Mouse (Mus musculus) central nervous system, embryonic 14 days (tissue): Measurements from ENCODE around the gene Nolc1. TPM values are rescaled to one million over a fixed set of nuclear protein-coding genes. Genes with fewer than 3 reads are reported as not detected.

Experiments
- polyA plus RNA-seq: library from polyadenylated mRNA; depleted of rRNA; stranded (reverse); fragments of >200 nt; gene quantifications from 2 replicates; pipeline ENCODE4 v1.2.3, GENCODE M21; 2012; rRNA removed

The Nolc1 gene
- 63.6 and 64.1 TPM in 2 replicates for polyA plus RNA-seq

DNA sequence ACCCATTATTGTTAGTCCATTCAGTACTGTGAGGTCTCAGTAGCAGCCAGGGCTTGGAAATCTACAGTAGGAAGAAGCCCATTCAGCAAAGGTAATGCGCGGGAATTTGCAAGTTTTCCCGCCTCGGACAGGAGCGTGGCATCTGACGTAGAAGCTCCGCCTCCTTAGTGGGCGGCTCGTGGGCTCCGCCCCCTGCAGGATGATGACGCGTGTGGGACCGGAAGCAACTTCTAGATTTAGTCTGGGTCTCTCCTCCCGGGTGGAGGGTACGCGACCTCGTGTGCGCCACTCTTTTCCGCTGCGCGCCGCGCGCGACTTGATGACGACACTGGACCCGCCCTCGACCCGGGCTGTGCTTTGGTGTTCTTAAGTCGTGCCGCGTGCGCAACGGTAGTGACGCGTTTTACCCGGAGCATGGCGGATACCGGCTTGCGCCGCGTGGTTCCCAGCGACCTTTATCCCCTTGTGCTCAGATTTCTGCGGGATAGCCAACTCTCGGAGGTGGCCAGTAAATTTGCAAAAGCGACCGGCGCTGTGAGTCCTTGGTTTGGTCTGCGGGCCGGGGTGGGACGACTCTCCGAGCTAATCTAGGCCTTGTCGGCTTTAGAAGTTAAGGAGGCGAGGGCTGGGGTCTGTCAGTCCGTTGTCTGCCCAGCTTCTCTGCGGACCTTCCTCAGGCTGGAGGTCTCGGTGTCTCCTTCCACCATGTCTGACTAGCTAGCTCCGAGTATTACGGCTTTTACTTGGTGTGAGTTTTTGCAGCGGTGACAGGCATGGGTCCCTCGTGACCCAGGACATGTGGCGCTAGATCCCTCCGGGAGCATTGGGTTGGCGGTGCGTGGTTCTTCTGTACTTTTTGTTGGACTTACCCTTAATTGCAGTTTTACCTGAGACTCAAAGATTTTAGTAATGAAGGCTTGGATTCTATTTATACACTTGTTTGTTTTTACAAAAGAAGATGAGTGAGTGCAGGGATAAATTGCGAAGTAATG lies at the start of gene Nolc1:
Nolc1 (plus strand) TSS at position 248 of the 992 bp plus-strand sequence.

DNA sequence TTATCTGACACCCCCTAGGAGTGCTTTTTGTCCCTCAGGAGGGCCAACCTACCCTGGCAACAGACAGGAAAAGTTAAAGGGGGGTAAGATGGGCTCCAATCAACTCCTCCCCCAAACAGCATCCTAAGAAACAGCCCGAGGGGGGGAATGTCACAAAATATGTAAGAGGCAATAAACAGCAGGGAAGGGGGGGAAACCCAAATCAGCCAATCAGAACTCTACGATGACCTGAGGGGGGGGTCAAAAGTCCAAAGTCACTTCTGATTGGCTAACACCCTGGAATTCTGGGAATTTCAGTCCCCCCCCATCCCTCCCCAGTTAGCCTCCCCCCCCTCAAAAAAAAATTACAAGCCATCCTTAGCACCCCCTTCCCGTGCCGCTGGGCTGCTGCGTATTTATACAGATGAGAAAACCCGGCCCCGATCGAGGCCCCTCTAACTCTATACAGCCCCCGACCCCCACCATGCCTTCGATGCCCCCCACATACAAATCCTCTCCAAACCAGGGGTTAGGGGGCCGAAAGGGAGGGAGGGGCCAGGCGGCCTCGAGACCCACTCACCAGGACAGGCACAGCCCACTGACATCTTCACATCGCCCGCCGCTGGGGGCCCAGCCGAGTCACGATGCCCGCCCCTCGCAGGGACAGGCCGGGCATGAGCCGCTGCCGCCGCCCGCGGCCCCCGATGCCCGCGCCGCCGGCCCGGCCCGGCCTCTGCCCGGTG lies 31.2 kb upstream of the Nolc1 start, which contains the start of gene Pprc1:
Pprc1 (plus strand) TSS at position 616 of the 722 bp plus-strand sequence.

DNA sequence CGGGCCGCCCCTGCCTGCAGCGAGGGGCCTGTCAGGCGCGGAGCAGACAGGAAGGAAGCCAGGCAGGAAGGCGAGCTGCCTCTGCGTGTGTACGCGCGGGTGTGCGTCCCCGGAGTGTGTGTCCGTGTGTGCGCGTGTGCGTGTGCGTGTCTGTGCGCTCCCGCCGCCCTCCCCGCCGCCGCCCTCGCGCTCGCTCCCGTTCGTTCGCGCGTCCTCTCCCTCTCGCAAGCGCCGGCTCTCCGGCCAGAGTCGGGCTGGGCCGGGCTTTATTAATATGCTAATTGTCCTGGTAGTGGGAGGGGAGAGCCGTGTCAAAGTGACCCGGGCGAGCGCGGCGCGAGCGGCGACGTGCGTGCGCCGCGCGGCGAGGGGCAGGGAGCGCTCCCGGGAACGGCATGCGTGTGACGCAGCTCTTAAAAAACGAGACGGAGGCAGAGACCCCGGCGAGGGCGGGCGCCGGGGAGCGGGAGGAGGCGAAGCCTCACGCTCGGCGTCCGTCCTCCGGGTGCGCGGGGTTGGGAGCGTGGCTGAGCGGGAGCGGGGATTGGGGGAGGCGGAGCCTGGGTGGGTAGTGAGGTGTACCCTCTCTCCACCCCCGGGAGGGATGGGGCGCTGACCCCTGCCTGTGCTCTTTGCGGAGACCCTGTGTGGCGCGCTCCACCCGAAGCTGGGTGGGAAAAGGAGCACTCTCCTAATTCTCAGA lies 30.5 kb upstream of the Nolc1 start, which contains the start of gene Ldb1:
Ldb1 (minus strand) TSS at position 222 of the 703 bp plus-strand sequence.

DNA sequence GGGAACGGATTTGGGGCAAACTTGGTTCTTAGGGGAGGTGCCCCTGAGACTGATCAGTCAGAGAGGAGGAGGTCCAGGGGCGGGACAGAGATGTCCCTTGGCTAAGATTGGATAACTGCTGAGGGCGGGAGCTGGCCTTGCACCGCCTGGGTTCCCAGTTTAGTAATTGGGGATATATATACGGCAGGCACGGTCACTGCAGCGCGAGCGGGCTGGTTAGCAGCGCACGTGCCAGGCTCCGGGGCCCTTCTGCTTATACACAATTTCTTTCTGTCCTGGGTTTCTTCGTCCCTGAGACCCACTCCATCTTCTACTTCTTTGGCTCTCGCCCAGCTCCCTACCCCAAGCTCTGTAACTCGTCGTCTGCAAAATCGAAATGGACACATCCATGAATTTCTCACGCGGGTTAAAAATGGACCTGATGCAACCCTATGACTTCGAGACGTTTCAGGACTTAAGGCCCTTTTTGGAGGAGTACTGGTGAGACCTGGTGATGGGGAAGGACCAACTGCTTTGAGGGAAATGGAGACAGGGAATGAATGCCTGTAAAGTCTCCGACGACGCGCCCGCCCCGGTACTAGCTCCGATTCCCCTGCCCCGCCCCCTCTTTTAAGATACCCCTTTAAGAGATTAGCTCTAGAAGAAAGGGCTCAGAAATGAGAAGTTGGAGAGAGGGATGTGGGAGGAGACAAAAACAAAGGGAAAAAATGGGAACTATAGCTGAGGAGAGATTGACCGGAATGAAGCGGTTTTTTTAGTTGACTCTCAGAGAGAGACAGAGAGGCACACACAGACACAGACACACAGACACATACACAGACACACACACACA lies 56.2 kb downstream of the Nolc1 start, which contains the start of gene Elovl3:
Elovl3 (plus strand) TSS at position 204 of the 832 bp plus-strand sequence.

Other genes with a start within 250 kb of the Nolc1 start
- 18.4 and 19.2 TPM in 2 replicates for gene Armh3, start 77.4 kb upstream of the Nolc1 start, polyA plus RNA-seq
- gene Hps6, start 72.4 kb upstream of the Nolc1 start, polyA plus RNA-seq, result 1.5 and 2.1 TPM in 2 replicates
- gene Pprc1, start 31.0 kb upstream of the Nolc1 start, polyA plus RNA-seq, result 28.8 and 34.4 TPM in 2 replicates
- gene Ldb1, start 30.6 kb upstream of the Nolc1 start, polyA plus RNA-seq, result 437 and 513 TPM in 2 replicates
- not detected in 2 replicates for gene Elovl3, start 56.0 kb downstream of the Nolc1 start, polyA plus RNA-seq
- gene Pitx3, start 72.5 kb downstream of the Nolc1 start, polyA plus RNA-seq, result 1.5 and 3.9 TPM in 2 replicates
- gene Gbf1, start 76.6 kb downstream of the Nolc1 start, polyA plus RNA-seq, result 74.4 and 83.3 TPM in 2 replicates
- gene Nfkb2, start 228.5 kb downstream of the Nolc1 start, polyA plus RNA-seq, result 5.0 and 9.9 TPM in 2 replicates